Mouse (Mus musculus) embryonic fibroblast, embryonic 13.5 days (primary cell): Measurements from ENCODE around the gene Atrnl1.

Source experiments
- CTCF ChIP-seq: IDR thresholded peaks from 2 replicates; pipeline ENCODE4 v1.5.1; 2011; ENCODE audit warnings: mild to moderate bottlenecking, control low read depth, low read length, moderate library complexity, borderline replicate concordance; ENCODE audit not compliant: insufficient read depth
- POLR2A ChIP-seq: IDR thresholded peaks from 2 replicates; pipeline ENCODE4 v1.6.1; 2011; ENCODE audit warnings: low read depth, mild to moderate bottlenecking, control low read depth, low read length, moderate library complexity

DNA sequence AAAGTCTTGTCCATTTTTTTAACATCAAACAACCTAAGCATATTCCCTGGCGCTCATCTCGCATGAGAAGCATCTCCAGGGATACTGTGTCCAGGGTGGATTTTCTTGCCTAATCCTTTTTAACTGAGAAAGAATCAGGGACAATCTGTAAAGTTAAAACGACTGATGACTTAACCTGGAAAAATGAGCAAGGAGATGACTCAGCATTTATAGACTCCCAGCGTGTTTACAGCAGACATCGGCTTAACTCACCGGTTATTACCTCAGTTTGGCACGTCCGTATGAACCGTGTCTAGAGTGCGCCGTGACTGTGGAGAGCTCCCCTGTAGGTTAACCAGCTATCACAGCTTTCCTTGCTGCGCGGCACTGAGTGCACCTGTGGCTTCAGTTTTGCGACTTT is 141.4 kb downstream of the Atrnl1 start:
- no peak for TF ChIP-seq POLR2A
- no peak for TF ChIP-seq CTCF
